Mouse (Mus musculus): ENCODE results near the gene Prkag3. TPM values are rescaled to one million over a fixed set of nuclear protein-coding genes. Genes with fewer than 3 reads are reported as not detected.
A peak's percentile ranks its signal among the peaks of the same experiment; 100 is the strongest.

The Prkag3 gene
- total RNA-seq, 2 experiments from 2014 or later = 0.12 to 0.51 TPM

DNA sequence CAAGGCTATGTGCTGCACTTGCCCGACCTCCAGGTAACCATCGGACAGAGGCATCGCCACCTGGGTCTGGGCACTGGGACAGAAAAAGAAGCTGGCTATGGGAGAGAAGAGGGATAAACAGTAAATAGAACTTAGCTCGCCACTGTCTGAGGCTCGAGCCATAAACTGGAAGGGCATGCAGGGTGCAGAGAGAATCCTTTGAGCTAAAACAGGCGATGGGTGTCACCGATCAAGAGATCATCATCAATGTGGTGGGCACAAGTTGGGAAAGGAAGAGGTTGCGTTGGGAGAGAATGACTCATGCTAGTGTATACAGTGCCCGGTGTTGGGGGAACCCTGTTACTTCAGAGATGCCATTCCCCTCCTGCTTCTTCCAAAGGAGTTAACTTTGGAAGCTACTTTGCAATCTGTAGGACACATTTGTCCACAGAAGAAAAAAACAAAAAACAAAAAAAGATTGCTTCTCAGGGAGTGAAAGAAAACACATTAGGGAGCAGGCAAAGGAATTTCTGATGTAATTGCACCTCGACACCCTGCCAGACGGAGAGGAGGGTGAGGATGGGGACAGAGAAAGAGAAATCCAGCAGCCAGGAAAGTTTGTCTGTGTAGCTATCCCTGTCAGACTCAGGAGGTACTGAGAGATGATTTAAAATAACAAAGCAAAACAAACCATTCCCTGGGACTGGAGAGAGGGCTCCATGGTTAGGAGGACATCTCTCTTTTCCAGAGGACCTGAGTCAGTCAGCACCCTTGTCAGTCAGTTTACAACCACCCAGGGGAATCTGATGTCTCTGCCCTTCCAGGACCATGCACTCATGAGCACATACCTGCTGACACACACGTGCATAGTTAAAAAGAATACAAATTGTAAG is 34.9 kb downstream of the Prkag3 start:
- DNase-seq (ENCODE audit: low spot score in 2 of 2) = no peak

DNA sequence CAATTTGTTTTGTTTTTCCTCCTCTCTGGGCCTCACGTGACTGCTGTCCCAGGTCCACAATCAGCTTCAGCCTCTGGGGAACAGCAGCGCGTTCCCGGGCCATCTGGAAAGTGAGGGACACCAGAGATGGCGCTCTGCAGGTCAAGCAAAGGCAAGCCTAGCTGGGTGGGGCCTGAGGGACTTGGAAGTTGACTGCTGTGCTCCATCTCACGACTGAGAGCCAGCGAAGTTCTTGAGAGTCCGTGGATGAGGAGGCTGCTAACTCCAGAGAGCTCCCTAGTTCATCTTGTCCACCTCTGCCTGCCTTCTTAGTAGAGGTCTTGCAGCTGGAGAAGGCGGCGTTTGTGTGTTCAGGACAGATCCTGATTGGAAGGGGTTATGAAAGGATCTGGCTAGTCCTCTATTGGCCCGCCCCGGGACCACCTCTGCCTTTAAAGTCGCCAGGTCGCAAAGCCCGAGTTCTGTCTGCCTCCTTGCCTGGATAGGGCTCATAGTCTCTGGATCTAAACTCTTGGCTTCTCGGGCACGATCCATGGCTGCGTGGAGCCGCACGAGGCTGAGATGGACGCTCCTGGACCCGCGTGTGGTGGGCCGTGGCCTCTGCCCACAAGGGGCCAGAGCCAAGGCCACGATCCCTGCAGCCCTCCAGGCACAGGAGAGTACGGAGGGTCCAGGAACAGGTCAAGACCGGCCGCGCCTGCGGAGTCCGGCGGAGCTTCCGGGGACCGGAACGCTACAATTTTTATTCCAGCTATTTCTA is 35.7 kb downstream of the Prkag3 start, which contains the start of gene Cyp27a1:
TSS of gene Cyp27a1 (plus strand) at position 476 of the 760 bp plus-strand sequence.
- peak; percentile 16 to 26 for DNase-seq (ENCODE audit: low spot score in 2 of 2)

DNA sequence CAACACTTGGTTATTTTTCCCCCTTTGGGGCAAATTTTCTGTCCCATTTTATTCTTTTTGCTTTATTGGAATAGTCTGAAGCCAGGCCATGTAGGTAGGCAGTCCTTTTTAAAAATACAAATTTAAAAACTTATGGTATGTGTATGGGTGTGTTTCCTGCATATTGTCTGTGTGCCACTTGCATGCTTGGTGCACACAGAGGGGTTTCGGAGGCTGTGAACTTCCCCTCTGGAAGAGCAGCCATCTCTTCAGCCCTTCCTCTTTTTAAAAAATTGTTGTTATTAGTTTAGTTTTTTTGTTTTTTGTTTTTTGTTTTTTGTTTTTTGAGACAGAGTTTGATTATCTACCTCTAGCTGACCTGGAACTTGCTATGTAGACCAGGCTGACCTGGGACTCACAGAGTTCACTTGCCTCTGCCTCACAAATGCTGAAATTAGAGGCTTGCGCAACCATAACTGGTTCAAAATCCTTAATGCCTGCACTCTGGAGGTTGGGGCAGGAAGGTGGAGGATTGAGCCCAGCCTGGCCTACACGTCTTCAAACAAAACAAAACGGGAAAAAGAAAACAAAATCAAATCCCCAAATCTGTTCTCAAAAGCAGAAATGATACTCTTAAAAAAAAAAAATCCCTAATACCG is 36.4 kb downstream of the Prkag3 start:
- DNase-seq (ENCODE audit: low spot score in 2 of 2) = no peak

DNA sequence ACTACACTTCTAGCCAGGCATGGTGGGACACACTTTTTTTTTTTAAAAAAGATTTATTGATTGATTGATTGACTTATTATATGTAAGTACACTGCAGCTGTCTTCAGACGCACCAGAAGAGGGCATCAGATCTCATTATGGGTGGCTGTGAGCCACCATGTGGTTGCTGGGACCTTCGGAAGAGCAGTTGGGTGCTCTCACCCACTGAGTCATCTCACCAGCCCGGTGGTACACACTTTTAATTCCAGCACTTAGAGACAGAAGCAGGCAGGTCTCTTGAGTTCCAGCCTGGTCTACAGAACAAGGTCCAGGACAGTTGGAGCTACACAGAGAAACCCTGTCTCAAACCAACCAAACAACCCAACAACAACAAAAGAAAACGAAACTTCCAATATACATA is 37.0 kb downstream of the Prkag3 start:
- DNase-seq (ENCODE audit: low spot score in 2 of 2) = no peak

DNA sequence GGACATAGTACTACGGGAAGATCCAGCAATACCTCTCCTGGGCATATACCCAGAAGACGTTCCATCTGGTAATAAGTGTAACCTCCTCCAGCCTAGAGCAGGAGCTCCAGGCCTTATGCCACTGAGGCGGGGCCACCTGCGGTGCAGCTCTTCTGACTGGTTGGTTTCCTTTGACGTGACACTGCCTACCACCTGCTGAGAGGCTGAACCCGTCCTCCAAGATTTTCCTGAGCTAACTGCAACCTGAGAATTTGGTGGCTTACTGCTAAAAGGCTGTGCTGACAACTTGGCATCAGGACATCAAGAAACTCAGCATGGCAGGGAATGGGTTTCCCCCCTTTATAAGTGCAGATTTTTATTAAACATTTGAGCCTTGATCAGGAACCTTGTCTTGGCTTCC is 39.5 kb downstream of the Prkag3 start:
- no peak for DNase-seq (ENCODE audit: low spot score in 2 of 2)

DNA sequence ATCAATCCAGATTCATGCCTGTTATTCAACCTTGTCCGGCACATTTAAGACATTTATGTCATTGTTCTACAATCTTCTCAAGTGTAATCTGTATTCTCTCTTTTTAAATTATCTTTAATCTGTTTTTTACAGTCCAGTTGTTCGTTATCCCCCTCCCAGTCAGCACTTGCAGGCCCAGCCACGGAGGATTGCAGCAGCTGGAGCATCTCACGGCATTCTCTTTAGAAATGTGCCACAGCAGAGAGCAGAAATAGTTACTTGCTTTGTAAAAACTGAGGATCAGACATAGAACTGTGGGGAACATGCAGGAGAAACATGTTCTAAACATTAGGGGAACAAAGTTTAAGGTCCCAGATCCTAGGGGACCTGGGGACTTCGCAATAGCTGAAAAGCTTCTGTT is 44.0 kb downstream of the Prkag3 start:
- DNase-seq (ENCODE audit: low spot score in 2 of 2) = no peak

DNA sequence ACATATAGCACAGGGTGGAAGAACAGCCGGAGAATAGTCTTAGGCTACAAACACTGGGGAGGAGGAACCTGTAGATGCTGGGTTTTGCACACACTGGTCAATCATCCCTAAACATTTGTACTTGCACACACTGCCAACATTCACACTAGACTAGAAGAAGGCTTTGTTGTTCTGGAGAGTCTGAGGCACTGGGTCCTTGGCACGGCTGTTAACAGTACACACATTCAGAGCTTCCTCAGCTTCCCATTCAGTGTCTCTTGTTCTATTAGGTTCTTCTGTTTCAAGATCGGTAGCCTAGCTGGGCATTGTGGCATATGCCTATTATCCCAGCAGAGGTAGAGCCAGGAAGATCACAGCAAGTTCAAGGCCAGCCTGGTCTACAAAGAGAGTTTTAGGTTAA is 44.9 kb downstream of the Prkag3 start:
- DNase-seq (ENCODE audit: low spot score in 2 of 2) = no peak

DNA sequence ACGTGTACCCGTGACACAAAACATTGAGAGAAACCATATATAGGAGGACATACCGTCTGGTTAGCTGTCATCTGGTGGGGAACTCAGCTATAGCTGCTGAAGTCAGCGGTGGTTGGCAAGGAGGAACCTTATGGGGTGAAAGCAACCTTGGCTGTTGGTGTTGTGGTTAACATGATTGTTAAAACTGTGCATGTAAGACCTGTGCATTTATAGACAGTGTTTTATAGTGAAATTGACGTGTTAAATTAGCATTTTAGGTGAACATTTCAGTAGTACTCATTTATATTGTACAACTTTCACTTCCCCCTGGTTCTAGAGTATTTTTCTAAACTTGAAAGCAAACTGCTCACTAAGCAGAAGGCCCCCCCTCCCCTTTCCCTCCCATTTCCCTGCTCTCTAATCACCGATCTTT is 46.9 kb downstream of the Prkag3 start:
- DNase-seq (ENCODE audit: low spot score in 2 of 2) = no peak

DNA sequence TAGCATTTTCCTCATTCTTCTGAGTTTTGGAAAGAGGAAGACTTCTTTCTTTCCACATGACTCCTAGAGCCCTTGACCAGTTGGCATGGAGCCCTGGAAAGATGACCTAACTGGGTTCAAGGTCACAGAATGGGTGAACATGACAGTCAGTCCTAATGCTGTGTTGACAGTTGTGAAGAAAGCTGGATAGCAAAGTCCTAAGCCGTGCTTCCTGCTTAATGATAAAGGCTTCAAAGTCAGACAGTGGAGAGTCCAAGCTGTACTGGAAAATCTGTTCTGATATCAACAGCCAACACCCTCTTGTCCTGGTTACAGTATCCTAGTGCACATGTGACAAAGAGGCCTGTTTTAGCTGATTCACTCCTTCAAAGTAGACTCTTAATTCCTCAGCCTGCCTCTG is 50.2 kb downstream of the Prkag3 start:
- no peak for DNase-seq (ENCODE audit: low spot score in 2 of 2)

DNA sequence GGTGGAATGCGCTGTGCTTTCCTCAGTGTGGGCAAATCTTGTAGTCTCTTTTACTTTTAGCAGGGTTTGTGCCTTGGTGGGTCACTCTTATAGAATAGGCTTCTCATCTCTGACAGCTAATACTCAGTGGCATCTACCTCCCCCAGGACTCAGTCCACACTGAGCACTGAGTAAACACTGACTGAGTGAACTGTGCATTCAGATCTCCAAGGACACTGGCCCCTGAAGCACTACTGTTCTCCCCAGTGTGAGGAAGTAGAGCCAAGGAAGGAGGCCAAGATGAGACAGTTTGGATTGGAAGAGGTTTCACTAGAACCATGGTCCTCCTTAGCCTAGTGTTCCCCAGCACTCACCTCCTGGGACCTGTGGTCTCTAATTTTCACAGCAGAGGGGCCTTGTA is 50.7 kb downstream of the Prkag3 start:
- no peak for DNase-seq (ENCODE audit: low spot score in 2 of 2)

DNA sequence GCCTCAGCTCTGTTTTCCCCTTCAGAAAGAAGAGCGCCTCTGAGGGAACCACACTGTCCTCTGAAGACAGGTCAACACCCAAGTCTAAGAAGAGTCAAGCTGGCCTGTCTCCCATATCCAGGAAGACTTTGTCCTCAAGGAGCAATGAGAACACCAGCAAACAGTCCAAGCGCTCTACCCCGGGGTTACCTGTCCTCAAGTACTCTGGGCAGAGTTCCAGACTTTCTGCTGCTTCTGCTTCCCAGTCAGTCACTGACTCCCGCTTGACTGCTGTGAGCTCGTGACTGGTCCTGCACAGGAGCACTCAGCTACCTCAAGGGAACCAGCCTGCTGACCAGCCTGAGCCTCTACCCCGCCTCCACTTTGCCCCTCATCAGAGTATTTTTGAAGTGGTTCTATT is 51.6 kb downstream of the Prkag3 start:
- no peak for DNase-seq (ENCODE audit: low spot score in 2 of 2)

DNA sequence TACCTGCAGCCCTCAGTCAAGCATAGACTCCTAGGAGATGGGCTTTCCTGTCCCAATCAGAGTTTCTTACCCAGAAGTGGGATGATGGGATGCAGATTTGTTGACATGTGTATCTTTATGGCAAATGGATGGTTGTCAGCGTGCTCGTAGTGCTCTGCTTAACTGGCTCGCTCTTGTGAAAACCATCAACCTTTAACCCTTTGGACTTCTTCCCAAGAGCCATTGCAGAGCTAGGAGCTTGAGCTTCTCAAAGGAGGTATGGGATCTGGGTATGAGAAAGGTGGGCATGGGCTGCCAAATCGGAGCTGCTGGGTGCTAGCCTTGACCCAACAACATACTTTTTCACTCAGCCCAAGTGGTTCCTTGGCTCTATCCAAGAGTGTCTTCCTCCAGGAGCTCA is 53.2 kb downstream of the Prkag3 start:
- no peak for DNase-seq (ENCODE audit: low spot score in 2 of 2)

DNA sequence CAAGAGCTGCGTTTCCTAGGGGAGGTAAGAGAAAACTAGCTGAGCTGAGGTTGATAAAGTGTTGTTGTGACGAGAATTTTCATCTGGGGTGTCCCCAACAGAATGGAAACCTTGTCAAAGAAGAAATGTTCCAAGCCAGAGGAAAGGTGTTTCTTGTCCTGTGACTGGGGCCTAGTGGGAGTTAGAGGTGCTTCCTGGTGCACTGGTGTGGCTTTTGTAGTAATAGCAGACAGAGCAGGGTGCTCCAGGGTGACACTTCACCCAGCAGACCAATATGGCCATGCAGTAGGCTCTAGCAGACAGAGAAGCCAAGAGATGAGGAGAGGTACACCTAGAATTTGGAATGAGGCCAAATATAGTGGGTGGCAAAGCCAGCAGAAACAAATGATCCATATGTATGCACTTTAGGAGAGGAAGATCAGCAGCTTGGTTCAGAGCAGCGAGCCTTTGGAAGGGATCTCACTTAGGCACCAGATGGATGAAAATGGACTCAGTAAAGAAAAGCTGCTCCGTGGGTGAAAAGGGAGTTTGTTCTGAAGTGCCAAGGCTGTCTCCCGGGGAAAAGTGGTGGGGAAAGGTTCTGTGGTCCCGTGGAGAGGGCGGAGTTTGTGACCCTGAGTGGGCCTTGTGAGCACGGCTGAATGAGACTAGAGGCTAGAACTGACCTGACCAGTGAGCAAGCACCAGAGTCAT is 55.0 kb downstream of the Prkag3 start:
- no peak for DNase-seq (ENCODE audit: low spot score in 2 of 2)

Other genes with a start within 250 kb of the Prkag3 start
- gene Cnot9, start 243.2 kb downstream of the Prkag3 start, total RNA-seq (2021) = 10 to 100 TPM; 25.7 to 26.5 TPM
- gene Plcd4, start 206.3 kb downstream of the Prkag3 start, total RNA-seq (2021) = 10 to 100 TPM; 11.5 to 12.7 TPM
- gene Usp37, start 204.9 kb downstream of the Prkag3 start, total RNA-seq (2021) = 10 to 100 TPM; 24.3 to 25.3 TPM
- gene Zfp142, start 161.0 kb downstream of the Prkag3 start, total RNA-seq (2021) = 10 to 100 TPM; 31.5 to 32.9 TPM
- gene Bcs1l, start 160.9 kb downstream of the Prkag3 start, total RNA-seq (2021) = 10 to 100 TPM; 23.2 to 25.2 TPM
- gene Rnf25, start 147.8 kb downstream of the Prkag3 start, total RNA-seq (2021) = 10 to 100 TPM; 59.9 to 64.2 TPM
- 1 to 10 TPM; 5.7 to 5.9 TPM for gene Stk36, start 147.8 kb downstream of the Prkag3 start, total RNA-seq (2021)
- gene Ttll4, start 87.5 kb downstream of the Prkag3 start, total RNA-seq (2021) = 10 to 100 TPM; 18.3 to 22.7 TPM
- 1 to 10 TPM; 4.2 to 4.8 TPM for gene Cyp27a1, start 35.6 kb downstream of the Prkag3 start, total RNA-seq (2021)
- 1 to 10 TPM; 3.3 to 4.5 TPM for gene Wnt6, start 22.7 kb upstream of the Prkag3 start, total RNA-seq (2021)
- 10 to 100 TPM; 15.8 to 15.9 TPM for gene Wnt10a, start 42.3 kb upstream of the Prkag3 start, total RNA-seq (2021)
- 100 to 1,000 TPM; 315 to 347 TPM for gene Cdk5r2, start 105.7 kb upstream of the Prkag3 start, total RNA-seq (2021)
- gene Fev, start 136.2 kb upstream of the Prkag3 start, total RNA-seq (2021) = not detected
- gene Cryba2, start 143.9 kb upstream of the Prkag3 start, total RNA-seq (2021) = under 1 TPM in 1 of 2 experiments, not detected in 1; 0.80 TPM
- gene Cfap65, start 186.4 kb upstream of the Prkag3 start, total RNA-seq (2021) = 1 to 10 TPM; 2.8 to 3.0 TPM
- under 1 TPM; 0.30 to 0.72 TPM for gene Ihh, start 202.5 kb upstream of the Prkag3 start, total RNA-seq (2021)